25 mouse cellular contexts compared by ENCODE assay signal in genomic region chr6:99357931-99358330, GRCm38 (mm10).
DNase-seq lines count a peak whose midpoint lies in the region; ATAC-seq lines count a peak whose summit lies in the region.
"Had no signal": no experiment of that assay in that cellular context is flagged by ENCODE, and none has a peak within 500 bp of the region (broad histone marks: within the 10 kb centered on the region; RNA-seq: fewer than 3 reads in every experiment).

No protein-coding gene starts in this region.

- peak; percentile 55 to 56 for DNase-seq in B cell, adult 2 months
- DNase-seq in splenic B cell, adult 2 months (ENCODE audit: low read depth, low spot score): peak; percentile 60
- no peak for DNase-seq in kidney, postnatal 4 days
- DNase-seq: adrenal gland, adult 8-10 months; adrenal gland, postnatal 25 days; cerebellum, adult 11-12 months; cerebellum, adult 9-10 months; cerebellum, postnatal 14 days; forebrain, postnatal 0 days; gastrocnemius, adult 2 months; gastrocnemius, postnatal 14 days; heart, adult 18-20 months; heart, postnatal 14 days; heart, postnatal 4 days had no signal

- ATAC-seq in common myeloid progenitor, adult 5-6 weeks (replicated peaks; ENCODE audit: low read depth, poor library complexity, severe bottlenecking): 0 out of 2 replicates have a peak, but pooled peaks have one; percentile 40
- peak; percentile 65; the same call in 1 of the 2 replicates for ATAC-seq in monocyte, adult 5-6 weeks (replicated peaks; ENCODE audit: insufficient number of reproducible peaks, low FRiP score, low TSS enrichment, poor library complexity, severe bottlenecking)
- ATAC-seq in megakaryocyte-erythroid progenitor cell, adult 5-6 weeks (replicated peaks; ENCODE audit: low FRiP score, low TSS enrichment, poor library complexity, severe bottlenecking): no peak
- ATAC-seq: activated CD4-positive, CD25-positive, alpha-beta regulatory T cell, adult 4 months; forebrain, embryonic 14.5 days; forebrain, postnatal 0 days had no signal

- H3K27me3 ChIP-seq in splenic B cell, adult 2 months (ENCODE audit: control insufficient read depth, insufficient read depth, low read length, poor library complexity, severe bottlenecking): no peaks in the 10 kb centered on the region
- H3K27me3 ChIP-seq: embryonic facial prominence, embryonic 12.5 days; embryonic facial prominence, embryonic 15.5 days; heart, embryonic 13.5 days; hindbrain, embryonic 12.5 days; hindbrain, embryonic 15.5 days had no signal

- H3K36me3 ChIP-seq in splenic B cell, adult 2 months (ENCODE audit: control insufficient read depth, insufficient read depth, low read length, poor library complexity, severe bottlenecking): no peaks in the 10 kb centered on the region
- H3K36me3 ChIP-seq: embryonic facial prominence, embryonic 12.5 days; embryonic facial prominence, embryonic 15.5 days; heart, embryonic 10.5 days; heart, embryonic 13.5 days; hindbrain, embryonic 12.5 days; hindbrain, embryonic 15.5 days had no signal

Comparison
In these comparisons a context has a peak if more than half of its experiments do, and no peak if none do; other contexts are left out.
1. DNase-seq: peak in B cell, adult 2 months (2 of 2) and splenic B cell, adult 2 months (single experiment); none in kidney, postnatal 4 days (0 of 2).